Mouse (Mus musculus): ENCODE results near the gene Cyb5rl. TPM values are rescaled to one million over a fixed set of nuclear protein-coding genes. Genes with fewer than 3 reads are reported as not detected.

Cyb5rl gene
- polyA plus RNA-seq, 2 experiments: 1.2 to 1.7 TPM

GRCm38 (mm10) chr4:107056088-107056487, 10.7 kb upstream of the Cyb5rl start:
- Histone ChIP-seq H3K4me1 (replicated peaks; ENCODE audit: control insufficient read depth in 2 of 2, insufficient read depth in 2 of 2, low read length in 1 of 2) (no peaks in the 10 kb centered on the region), H3K36me3 (replicated peaks; ENCODE audit: control insufficient read depth, insufficient read depth, low read depth) (peaks cover 3% of the 10 kb centered on the region; the same call in 1 of the 2 replicates), H3K27ac (no peak overlapping the region), H3K9me3 (ENCODE audit: control insufficient read depth, low read length) (no peaks in the 10 kb centered on the region), H3K27me3 (ENCODE audit: control insufficient read depth, insufficient read depth, low read length) (no peaks in the 10 kb centered on the region), H3K4me3 (ENCODE audit: insufficient read depth in 1 of 2, low read depth in 2 of 2, low read length in 2 of 2) (no peak overlapping the region), H3K4me2 (ENCODE audit: low read depth) (no peak overlapping the region), H3K9ac (replicated peaks) (no peak overlapping the region)
- 64% methylated on average over 3 of the region's 3 CpGs for WGBS (ENCODE audit: insufficient replicate concordance)
- TF ChIP-seq CTCF (IDR thresholded peaks at IDR 0.05; ENCODE audit: low read depth): no peak
- no peak for TF ChIP-seq EP300 (IDR thresholded peaks at IDR 0.05; ENCODE audit: low read depth)
- ATAC-seq (ENCODE audit: insufficient read depth): no peak
- DNase-seq (ENCODE audit: low read depth in 3 of 3, low spot score in 3 of 3): no peak

DNA sequence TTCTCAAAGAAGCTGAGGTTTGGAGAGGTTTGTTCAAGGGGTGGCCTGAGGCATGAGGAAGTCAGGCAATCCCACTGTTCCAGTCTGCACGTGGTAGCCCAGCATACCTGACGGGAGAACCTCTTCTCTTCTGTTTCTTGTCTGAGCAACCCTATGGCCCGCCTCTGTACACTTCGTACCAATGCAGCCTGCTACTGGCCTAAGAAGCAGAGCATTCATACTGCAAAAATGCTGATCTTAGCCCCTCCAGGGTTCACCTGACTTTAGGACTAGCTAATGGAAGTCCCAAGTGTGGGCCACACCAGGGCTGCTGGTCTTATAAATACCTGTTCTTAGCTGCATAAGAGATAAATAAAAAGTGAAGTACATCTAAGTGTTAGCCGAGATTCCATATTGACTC, 8.4 kb upstream of the Cyb5rl start:
- no peak overlapping the region for H3K27ac ChIP-seq
- no peak for ATAC-seq (ENCODE audit: insufficient read depth)
- H3K9me3 ChIP-seq (ENCODE audit: control insufficient read depth, low read length): no peaks in the 10 kb centered on the region
- H3K4me1 ChIP-seq (replicated peaks; ENCODE audit: control insufficient read depth in 2 of 2, insufficient read depth in 2 of 2, low read length in 1 of 2): no peaks in the 10 kb centered on the region
- H3K9ac ChIP-seq (replicated peaks): no peak overlapping the region
- WGBS (ENCODE audit: insufficient replicate concordance): 72% methylated on average over 5 of the region's 5 CpGs
- H3K27me3 ChIP-seq (ENCODE audit: control insufficient read depth, insufficient read depth, low read length): no peaks in the 10 kb centered on the region
- TF ChIP-seq CTCF (IDR thresholded peaks at IDR 0.05; ENCODE audit: low read depth) (no peak), EP300 (IDR thresholded peaks at IDR 0.05; ENCODE audit: low read depth) (no peak)
- H3K36me3 ChIP-seq (replicated peaks; ENCODE audit: control insufficient read depth, insufficient read depth, low read depth): peaks cover 3% of the 10 kb centered on the region
- no peak for DNase-seq (ENCODE audit: low read depth in 3 of 3, low spot score in 3 of 3)
- no peak overlapping the region for H3K4me3 ChIP-seq (ENCODE audit: insufficient read depth in 1 of 2, low read depth in 2 of 2, low read length in 2 of 2)
- no peak overlapping the region for H3K4me2 ChIP-seq (ENCODE audit: low read depth)

DNA sequence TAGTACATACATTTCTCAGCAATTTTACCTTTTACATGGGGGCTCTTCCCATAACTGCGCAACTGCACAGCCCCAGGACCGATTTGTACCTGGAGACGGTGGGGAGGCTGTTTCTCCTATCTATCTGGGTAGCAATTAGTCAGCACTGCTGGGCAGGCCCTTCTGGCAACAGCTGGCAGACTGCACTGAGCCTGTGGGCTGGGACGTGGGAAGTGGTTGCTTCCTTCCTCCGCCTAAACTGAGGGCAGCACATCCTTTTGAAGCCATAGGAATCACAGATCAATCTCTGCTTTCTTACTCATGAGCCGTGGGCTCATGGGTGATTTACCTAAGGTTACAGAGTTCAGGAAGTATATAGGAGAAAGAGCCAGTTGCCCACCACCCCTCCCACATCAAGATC, 8.0 kb upstream of the Cyb5rl start:
- Histone ChIP-seq H3K4me1 (replicated peaks; ENCODE audit: control insufficient read depth in 2 of 2, insufficient read depth in 2 of 2, low read length in 1 of 2) (no peaks in the 10 kb centered on the region), H3K9ac (replicated peaks) (no peak overlapping the region), H3K36me3 (replicated peaks; ENCODE audit: control insufficient read depth, insufficient read depth, low read depth) (peaks cover 3% of the 10 kb centered on the region), H3K27me3 (ENCODE audit: control insufficient read depth, insufficient read depth, low read length) (no peaks in the 10 kb centered on the region), H3K4me2 (ENCODE audit: low read depth) (no peak overlapping the region), H3K9me3 (ENCODE audit: control insufficient read depth, low read length) (no peaks in the 10 kb centered on the region), H3K27ac (no peak overlapping the region), H3K4me3 (ENCODE audit: insufficient read depth in 1 of 2, low read depth in 2 of 2, low read length in 2 of 2) (no peak overlapping the region)
- no peak for TF ChIP-seq EP300 (IDR thresholded peaks at IDR 0.05; ENCODE audit: low read depth)
- no peak for TF ChIP-seq CTCF (IDR thresholded peaks at IDR 0.05; ENCODE audit: low read depth)
- 41% methylated on average over 6 of the region's 6 CpGs for WGBS (ENCODE audit: insufficient replicate concordance)
- DNase-seq (ENCODE audit: low read depth in 3 of 3, low spot score in 3 of 3): no peak
- no peak for ATAC-seq (ENCODE audit: insufficient read depth)

DNA sequence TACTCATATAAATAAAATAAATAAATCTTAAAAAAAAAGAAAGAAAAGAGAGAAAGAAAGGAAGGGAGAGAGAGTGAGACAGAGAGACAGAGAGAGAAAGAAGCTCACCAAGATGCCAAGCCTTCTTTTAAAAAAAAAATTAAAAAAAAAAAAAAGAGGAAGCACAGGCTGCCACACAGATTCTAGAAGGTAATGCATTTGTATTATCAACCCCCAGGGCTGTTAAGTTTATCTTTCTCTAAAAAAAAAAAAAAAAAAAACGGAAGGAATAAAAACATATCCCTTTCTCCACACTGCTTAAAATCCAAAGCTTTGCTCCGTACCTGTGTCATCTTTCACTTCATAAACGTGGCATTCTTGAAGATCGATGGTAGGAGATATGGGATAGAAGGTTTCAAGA, 5.2 kb upstream of the Cyb5rl start:
- Histone ChIP-seq H3K36me3 (replicated peaks; ENCODE audit: control insufficient read depth, insufficient read depth, low read depth) (peaks cover 3% of the 10 kb centered on the region), H3K4me1 (replicated peaks; ENCODE audit: control insufficient read depth in 2 of 2, insufficient read depth in 2 of 2, low read length in 1 of 2) (peaks cover 5 to 6% of the 10 kb centered on the region in 2 experiments), H3K27ac (no peak overlapping the region), H3K4me2 (ENCODE audit: low read depth) (no peak overlapping the region), H3K9me3 (ENCODE audit: control insufficient read depth, low read length) (no peaks in the 10 kb centered on the region), H3K4me3 (ENCODE audit: insufficient read depth in 1 of 2, low read depth in 2 of 2, low read length in 2 of 2) (no peak overlapping the region), H3K27me3 (ENCODE audit: control insufficient read depth, insufficient read depth, low read length) (no peaks in the 10 kb centered on the region), H3K9ac (replicated peaks) (no peak overlapping the region)
- WGBS (ENCODE audit: insufficient replicate concordance): 66% methylated on average over 4 of the region's 4 CpGs
- TF ChIP-seq CTCF (IDR thresholded peaks at IDR 0.05; ENCODE audit: low read depth) (no peak), EP300 (IDR thresholded peaks at IDR 0.05; ENCODE audit: low read depth) (no peak)
- ATAC-seq (ENCODE audit: insufficient read depth): no peak
- no peak for DNase-seq (ENCODE audit: low read depth in 3 of 3, low spot score in 3 of 3)

GRCm38 (mm10) chr4:107063214-107063613, 3.6 kb upstream of the Cyb5rl start:
- WGBS (ENCODE audit: insufficient replicate concordance): 68% methylated on average over 3 of the region's 3 CpGs
- TF ChIP-seq EP300 (IDR thresholded peaks at IDR 0.05; ENCODE audit: low read depth) (no peak), CTCF (IDR thresholded peaks at IDR 0.05; ENCODE audit: low read depth) (no peak)
- H3K27ac ChIP-seq: no peak overlapping the region
- H3K9ac ChIP-seq (replicated peaks): no peak overlapping the region
- no peak overlapping the region for H3K4me2 ChIP-seq (ENCODE audit: low read depth)
- H3K4me1 ChIP-seq (replicated peaks; ENCODE audit: control insufficient read depth in 2 of 2, insufficient read depth in 2 of 2, low read length in 1 of 2): peaks cover 5 to 10% of the 10 kb centered on the region in 2 experiments
- H3K4me3 ChIP-seq (ENCODE audit: insufficient read depth in 1 of 2, low read depth in 2 of 2, low read length in 2 of 2): no peak overlapping the region
- peaks cover 3% of the 10 kb centered on the region for H3K36me3 ChIP-seq (replicated peaks; ENCODE audit: control insufficient read depth, insufficient read depth, low read depth)
- no peaks in the 10 kb centered on the region for H3K9me3 ChIP-seq (ENCODE audit: control insufficient read depth, low read length)
- DNase-seq (ENCODE audit: low read depth in 3 of 3, low spot score in 3 of 3) (no peak), ATAC-seq (ENCODE audit: insufficient read depth) (no peak)
- H3K27me3 ChIP-seq (ENCODE audit: control insufficient read depth, insufficient read depth, low read length): no peaks in the 10 kb centered on the region

Measured in liver, embryonic 14.5 days (tissue).